Mouse (Mus musculus) kidney, adult 8-10 months (tissue): ENCODE data around the gene Gm20696.

ENCODE experiments used
- DNase-seq, 2 experiments: peaks; one replicate each; pipeline ENCODE4 v3.0.0; 2022

Gene Gm20696

DNA sequence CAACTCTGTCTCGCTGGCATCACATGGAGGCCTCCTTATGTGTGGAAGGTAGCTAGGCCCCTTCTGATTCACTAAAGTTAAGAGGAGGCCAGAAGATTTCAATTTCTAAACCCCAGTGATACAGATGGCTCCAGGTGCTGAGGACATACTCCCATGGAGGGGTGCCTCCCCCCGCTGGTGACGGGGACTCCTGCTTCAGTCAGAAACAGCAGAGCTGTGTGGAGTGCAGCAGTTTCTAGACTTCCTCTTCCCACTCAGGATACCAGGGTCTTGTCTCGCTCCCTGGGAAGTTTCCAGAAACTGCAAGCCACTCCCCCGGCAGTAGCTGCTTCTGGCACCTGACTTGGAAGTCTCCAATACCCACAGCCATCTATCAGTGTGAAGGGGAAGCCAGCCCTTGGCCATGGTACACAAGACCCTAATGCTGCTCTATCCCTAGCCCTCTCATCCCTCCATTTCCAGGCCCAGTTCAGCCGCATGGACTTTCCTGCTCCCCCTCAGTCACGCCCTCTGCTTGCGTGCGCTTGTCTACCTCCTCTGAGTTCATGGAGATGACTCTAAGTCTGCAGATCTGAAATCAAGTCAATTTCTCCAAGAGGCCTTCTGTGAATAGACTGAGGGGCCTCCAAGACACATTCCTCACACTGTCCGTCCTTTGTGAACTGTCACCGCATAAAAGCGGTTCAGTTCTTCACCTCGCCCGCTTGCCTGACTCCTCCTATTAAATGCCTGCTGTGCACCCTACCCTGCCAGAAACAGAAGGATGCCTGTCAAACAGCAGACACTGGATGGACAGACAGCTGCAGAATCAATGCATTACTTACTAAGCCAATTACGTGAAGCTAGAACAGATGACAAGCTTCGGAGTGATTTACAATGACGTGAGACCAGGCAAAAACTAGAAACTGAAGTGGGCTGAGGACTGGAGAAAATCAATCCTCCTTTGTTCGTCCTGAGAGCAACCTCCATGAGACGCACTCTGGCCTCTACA lies 346.9 kb downstream of the Gm20696 start:
- no peak for DNase-seq

DNA sequence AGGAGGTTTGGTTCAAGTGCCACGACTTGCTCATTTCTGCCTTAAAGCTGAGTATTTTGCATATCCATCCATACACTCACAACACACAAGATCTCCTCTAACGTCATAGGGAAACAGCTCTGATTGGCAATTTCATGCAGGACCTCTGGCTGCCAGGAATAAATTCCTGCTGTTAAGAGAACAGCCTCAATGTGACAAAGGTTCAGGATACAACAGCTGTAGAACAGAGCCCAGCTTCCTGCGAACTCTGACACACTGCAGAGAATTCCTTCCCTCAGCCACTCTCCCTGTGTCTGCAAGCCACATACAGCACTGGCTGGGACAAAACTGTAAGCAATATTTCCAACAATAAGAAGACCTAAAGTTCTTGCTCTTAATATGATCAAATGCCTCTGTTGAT lies 351.9 kb downstream of the Gm20696 start:
- DNase-seq: no peak

DNA sequence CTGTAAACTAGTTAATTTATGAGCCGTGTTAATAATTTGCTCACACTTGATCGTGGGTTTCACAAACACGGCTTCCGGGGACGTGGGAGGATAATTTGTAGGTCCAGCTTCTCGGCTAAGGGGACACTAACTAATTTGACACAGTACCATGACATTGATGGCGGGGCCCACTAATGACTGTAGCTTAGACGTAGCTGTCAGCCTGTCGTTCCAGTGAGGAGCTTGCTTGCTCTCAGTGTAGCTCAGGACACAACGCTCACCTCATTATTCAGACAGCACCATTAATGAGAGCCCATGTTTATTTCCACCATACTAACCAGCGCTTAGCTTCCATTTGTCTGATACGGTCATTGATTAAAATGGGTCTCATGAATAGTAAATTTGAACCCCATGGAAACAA lies 356.1 kb downstream of the Gm20696 start:
- no peak for DNase-seq

- DNase-seq: no peak
These were observed 356.5 kb downstream of the Gm20696 start for GRCm38 (mm10) chr6:99310171-99310500.

GRCm38 (mm10) chr6:99309466-99310170 lies 357.0 kb downstream of the Gm20696 start:
- DNase-seq: no peak

GRCm38 (mm10) chr6:99305751-99306150 lies 360.8 kb downstream of the Gm20696 start:
- DNase-seq: no peak

- no peak for DNase-seq
These were observed 361.4 kb downstream of the Gm20696 start for GRCm38 (mm10) chr6:99305236-99305635.

- DNase-seq: no peak
These were observed 363.7 kb downstream of the Gm20696 start for GRCm38 (mm10) chr6:99302662-99303435.

GRCm38 (mm10) chr6:99301923-99302322 lies 364.7 kb downstream of the Gm20696 start:
- DNase-seq: no peak

DNA sequence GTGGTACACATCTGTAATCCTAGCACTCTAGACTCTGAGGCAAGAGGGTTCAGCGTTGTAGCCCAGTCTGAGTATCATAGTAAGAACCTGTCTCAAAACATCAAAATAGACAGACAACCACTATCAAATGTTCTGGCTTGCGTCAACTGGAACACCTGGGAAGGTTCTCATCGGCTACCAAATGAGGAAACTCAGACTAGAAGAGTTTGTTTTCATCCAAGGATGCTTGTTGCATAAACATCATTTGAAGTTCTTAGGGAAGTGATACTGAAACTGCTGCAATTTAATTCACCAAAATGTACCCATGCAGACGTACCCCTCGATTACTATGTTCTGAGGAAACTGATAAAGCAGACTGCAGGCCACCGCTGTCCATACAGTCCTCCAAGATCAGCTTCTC lies 366.4 kb downstream of the Gm20696 start:
- no peak for DNase-seq

DNA sequence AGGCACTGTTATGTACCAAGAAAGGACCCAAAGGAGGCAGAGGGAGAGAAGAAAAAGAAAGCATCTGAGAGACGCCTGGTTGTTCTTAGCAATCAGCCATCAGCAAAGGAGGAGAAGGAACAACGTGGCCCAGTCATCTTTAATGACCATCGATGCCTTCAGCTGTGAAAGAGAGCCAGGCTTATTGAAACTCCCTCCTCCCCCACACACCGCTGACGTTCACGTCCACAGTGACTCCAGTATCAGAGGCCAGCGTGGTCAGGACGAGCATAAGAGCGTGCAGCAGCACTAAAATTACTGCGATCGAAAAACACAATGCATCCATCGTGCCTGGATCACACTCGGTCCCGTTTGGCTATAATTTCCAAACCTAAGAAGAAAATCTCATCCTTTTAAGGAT lies 367.4 kb downstream of the Gm20696 start:
- no peak for DNase-seq

GRCm38 (mm10) chr6:99297535-99297934 lies 369.1 kb downstream of the Gm20696 start:
- DNase-seq: no peak

GRCm38 (mm10) chr6:99295495-99295894 lies 371.1 kb downstream of the Gm20696 start:
- DNase-seq: no peak

DNA sequence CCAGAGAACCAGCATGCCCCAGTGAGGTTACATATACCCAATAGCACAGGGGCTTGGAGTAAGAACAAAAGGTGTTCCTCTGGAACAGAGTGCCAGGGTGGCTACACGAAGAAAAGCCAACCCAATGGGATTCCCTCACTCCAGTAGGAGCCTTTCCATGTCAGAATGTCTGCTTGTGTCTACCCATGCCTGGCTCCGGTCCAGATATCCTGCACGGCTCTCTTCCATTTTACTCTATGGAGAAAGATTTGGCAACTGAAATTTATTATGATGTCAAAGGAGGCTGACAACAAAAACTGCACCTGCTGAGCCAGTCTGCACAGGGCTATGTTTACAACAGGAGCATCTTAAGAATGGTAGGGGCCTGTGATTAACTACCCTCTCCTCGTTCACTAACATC lies 377.4 kb downstream of the Gm20696 start:
- no peak for DNase-seq

GRCm38 (mm10) chr6:99285026-99285425 lies 381.6 kb downstream of the Gm20696 start:
- DNase-seq: no peak

DNA sequence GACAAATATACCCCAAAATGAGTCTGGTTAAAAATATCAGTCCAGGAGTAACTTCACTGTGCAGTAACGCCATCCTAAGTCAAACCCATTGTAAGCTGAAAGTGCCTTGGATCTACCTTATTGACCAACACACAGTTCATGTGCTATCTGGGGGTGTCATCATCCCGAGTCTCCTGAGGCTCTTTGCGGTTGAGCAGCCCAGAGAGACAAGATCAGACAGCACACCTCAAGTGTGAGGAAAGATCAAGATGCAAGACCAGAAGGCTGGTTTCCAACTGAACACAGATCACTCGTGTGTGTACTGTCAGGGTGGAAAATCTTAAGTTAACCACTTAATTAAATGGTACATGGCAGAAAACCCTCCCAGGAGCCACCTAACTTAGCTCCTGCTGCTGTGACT lies 382.6 kb downstream of the Gm20696 start:
- no peak for DNase-seq

GRCm38 (mm10) chr6:99282866-99283657 lies 383.5 kb downstream of the Gm20696 start:
- DNase-seq: no peak

GRCm38 (mm10) chr6:99281433-99281832 lies 385.2 kb downstream of the Gm20696 start:
- no peak for DNase-seq

DNA sequence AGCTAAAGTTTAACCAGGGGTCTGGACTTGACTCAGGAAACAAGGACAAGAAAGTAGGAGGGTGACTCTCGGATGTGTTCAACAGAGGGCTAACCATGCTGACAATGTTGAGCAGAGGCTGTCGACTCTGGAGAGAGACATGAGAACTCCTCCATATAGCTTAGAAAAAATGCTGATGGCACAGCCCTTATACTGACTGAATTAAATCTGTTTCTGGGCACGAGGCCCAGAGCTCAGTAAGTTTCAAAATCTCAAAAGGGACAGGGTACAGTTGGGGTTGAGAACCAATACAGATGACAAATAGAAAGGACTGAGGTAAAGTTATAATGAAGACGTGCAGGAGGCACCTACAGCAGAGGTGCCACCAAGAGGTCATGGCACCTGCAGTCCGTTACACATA lies 386.0 kb downstream of the Gm20696 start:
- DNase-seq: no peak

DNA sequence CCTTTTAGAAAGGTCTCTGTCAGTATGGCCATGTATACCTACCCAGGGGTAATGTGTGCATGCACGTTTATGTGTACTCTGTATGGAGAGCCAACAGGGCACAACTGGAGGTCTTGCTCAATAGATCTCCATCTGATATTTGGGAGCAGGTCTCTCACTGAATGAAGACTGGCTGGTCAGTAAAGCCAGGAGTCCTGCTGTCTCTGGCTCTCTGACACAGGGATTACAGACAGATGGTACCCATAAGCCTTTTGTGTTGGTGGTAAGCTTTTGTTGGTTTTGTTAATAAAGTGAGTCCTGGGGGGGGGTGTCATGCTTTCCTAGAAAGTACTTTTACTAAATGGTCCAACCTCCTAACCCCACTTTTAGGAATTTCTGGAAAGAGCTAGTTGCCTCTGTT lies 389.3 kb downstream of the Gm20696 start:
- DNase-seq: no peak

GRCm38 (mm10) chr6:99276297-99276653 lies 390.3 kb downstream of the Gm20696 start:
- no peak for DNase-seq
